Mouse (Mus musculus) G1E (cell line): ENCODE data around the gene Gm17657.

Source experiments
- CTCF ChIP-seq: IDR thresholded peaks from 2 replicates; pipeline ENCODE4 v1.5.1; 2012; ENCODE audit warnings: low read depth, low read length, inconsistent platforms, mixed read lengths
- GATA1 ChIP-seq: IDR thresholded peaks from 2 replicates; pipeline ENCODE4 v1.6.1; 2012; ENCODE audit warnings: borderline replicate concordance, low read length, inconsistent platforms, mixed read lengths
- GATA2 ChIP-seq: IDR thresholded peaks from 2 replicates; pipeline ENCODE4 v1.6.1; 2012; ENCODE audit warnings: low read depth, low read length, inconsistent platforms, borderline replicate concordance
- POLR2AphosphoS5 ChIP-seq: IDR thresholded peaks from 2 replicates; pipeline ENCODE4 v1.6.1; 2012; ENCODE audit warnings: low read depth, low read length, inconsistent platforms; ENCODE audit not compliant: insufficient replicate concordance
- TAL1 ChIP-seq: conservative IDR thresholded peaks from 2 replicates; pipeline ENCODE4 v1.6.1; 2012; ENCODE audit warnings: low read depth, low read length, inconsistent platforms, mixed read lengths

DNA sequence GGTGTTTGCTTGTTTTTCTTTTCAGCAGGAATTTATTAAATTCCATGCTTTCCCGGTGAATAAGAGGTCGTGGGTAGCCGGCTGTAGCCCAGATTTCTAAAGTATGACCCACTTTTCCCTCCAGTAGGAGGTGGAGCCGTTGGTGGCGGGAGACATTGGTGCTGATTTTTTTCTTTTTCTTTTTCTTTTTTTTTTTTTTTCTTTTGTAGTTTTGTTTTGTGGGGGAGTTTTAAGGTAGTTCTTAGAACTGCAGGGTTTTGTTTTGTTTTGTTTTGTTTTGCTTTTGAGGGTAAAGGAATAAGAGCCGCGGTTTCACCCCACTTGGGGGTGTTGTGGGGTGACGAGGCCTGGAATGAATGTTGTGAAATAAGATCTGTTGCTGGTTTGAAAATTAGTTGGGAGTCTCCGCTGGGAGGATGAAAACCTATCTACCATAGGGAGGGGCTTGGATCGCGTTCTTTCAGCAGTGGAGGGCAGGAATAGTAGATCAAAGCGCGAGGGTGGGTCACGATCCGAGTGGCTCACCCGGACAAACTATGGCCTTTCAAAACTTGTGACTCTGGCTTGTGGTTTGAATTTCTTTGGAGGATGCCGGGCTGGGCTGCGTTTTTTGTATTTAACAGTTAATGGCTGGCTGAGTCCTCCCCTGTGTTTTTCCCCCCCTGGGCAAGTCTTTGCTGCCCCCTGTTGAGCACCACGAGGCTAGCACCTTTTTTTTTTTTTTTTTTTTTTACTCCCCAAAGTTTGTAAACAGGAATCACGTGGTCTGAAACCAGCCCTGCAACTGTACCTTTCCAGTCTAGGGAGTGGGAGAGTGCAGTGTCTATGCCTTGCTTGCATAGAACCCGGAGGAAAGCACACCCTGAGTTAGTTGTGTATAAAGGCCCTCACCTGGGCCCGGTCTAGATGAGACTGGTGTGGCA, 56.9 kb downstream of the Gm17657 start:
- TF ChIP-seq CTCF: peak; percentile 26; the same call in 1 of the 2 replicates
- TF ChIP-seq GATA2: no peak
- no peak for TF ChIP-seq GATA1
- TF ChIP-seq TAL1: no peak
- TF ChIP-seq POLR2AphosphoS5: no peak
